Comparison of ENCODE assay signal across 7 mouse cellular contexts in genomic region chrX:136993641-136994040, GRCm38 (mm10). TPM values are rescaled to one million over a fixed set of nuclear protein-coding genes. Genes with fewer than 3 reads are reported as not detected.
DNase-seq lines count a peak whose midpoint lies in the region; ATAC-seq lines count a peak whose summit lies in the region.

No protein-coding gene starts in this region.

- H3K27ac ChIP-seq in embryonic facial prominence, embryonic 10.5 days (replicated peaks): peak overlapping the region; percentile 74; the same call in 1 of the 2 replicates
- no peak overlapping the region for H3K27ac ChIP-seq in intestine, embryonic 16.5 days (ENCODE audit: low read length)

- H3K9ac ChIP-seq in intestine, embryonic 16.5 days (ENCODE audit: low read depth, low read length): no peak overlapping the region

- peak overlapping the region; percentile 57 for H3K4me3 ChIP-seq in embryonic facial prominence, embryonic 10.5 days
- peak overlapping the region; percentile 43 for H3K4me3 ChIP-seq in intestine, embryonic 16.5 days (ENCODE audit: low read length)

- WGBS in embryonic facial prominence, embryonic 10.5 days: 28% methylated on average over 14 of the region's 14 CpGs
- 31% methylated on average over 14 of the region's 14 CpGs for WGBS in intestine, embryonic 16.5 days

- no peaks in the 10 kb centered on the region for H3K36me3 ChIP-seq in embryonic facial prominence, embryonic 10.5 days (replicated peaks)
- no peaks in the 10 kb centered on the region for H3K36me3 ChIP-seq in intestine, embryonic 16.5 days (ENCODE audit: control insufficient read depth, insufficient read depth, low read length)

- peaks cover 72% of the 10 kb centered on the region for H3K27me3 ChIP-seq in embryonic facial prominence, embryonic 10.5 days (replicated peaks; ENCODE audit: low read depth, poor library complexity, severe bottlenecking)
- peaks cover 9% of the 10 kb centered on the region for H3K27me3 ChIP-seq in intestine, embryonic 16.5 days (replicated peaks; ENCODE audit: control insufficient read depth, insufficient read depth, low read length)

- no peaks in the 10 kb centered on the region for H3K9me3 ChIP-seq in embryonic facial prominence, embryonic 10.5 days
- H3K9me3 ChIP-seq in intestine, embryonic 16.5 days (ENCODE audit: control insufficient read depth, low read length): no peaks in the 10 kb centered on the region

- H3K4me1 ChIP-seq in embryonic facial prominence, embryonic 10.5 days: peaks cover 14% of the 10 kb centered on the region
- H3K4me1 ChIP-seq in intestine, embryonic 16.5 days (ENCODE audit: control insufficient read depth, insufficient read depth, low read length): no peaks in the 10 kb centered on the region

- no peak for ATAC-seq in intestine, embryonic 16.5 days

- peak overlapping the region; percentile 66; the same call in 1 of the 2 replicates for H3K4me2 ChIP-seq in intestine, embryonic 16.5 days (ENCODE audit: low read depth, low read length)

- DNase-seq in right cerebral cortex, postnatal 14 days: peak; percentile 27
- DNase-seq in right cerebral cortex, postnatal 36 days (ENCODE audit: low spot score in 2 of 2): no peak
- DNase-seq in embryonic facial prominence, embryonic 10.5 days (ENCODE audit: low spot score): peak; percentile 16
- DNase-seq in right cerebral cortex, postnatal 4 days: peak; percentile 43
- no peak for DNase-seq in gastrocnemius, postnatal 36 days
- DNase-seq in thymus, adult 18-20 months: no peak

- intact Hi-C loops in gastrocnemius, postnatal 36 days (cut with DNase I): no loop called here

RNA-seq across cellular contexts. Expression of gene Zcchc18, which starts 0.7 kb away (rescaled TPM):
- 32.5 and 39.2 TPM in 2 replicates for polyA plus RNA-seq in embryonic facial prominence, embryonic 10.5 days (2016; fragmentation: Nextera tagmentation; extraction: Ambion mirVana)
- 12.7 and 14.3 TPM in 2 replicates for polyA plus RNA-seq in intestine, embryonic 16.5 days (2015; fragmentation: Nextera tagmentation; extraction: Ambion mirVana)
- not detected for total RNA-seq in gastrocnemius, postnatal 36 days (2021)

RNA-seq across cellular contexts. Expression of gene Tmsb15b1, which starts 17.0 kb away (rescaled TPM):
- 22.7 and 25.2 TPM in 2 replicates for polyA plus RNA-seq in embryonic facial prominence, embryonic 10.5 days (2016; fragmentation: Nextera tagmentation; extraction: Ambion mirVana)
- 19.4 and 21.6 TPM in 2 replicates for polyA plus RNA-seq in intestine, embryonic 16.5 days (2015; fragmentation: Nextera tagmentation; extraction: Ambion mirVana)
- total RNA-seq in gastrocnemius, postnatal 36 days (2021): 1 to 10 TPM; 1.5 to 3.4 TPM

RNA-seq across cellular contexts. Expression of gene Tmsb15l, which starts 17.0 kb away (rescaled TPM):
- polyA plus RNA-seq in embryonic facial prominence, embryonic 10.5 days (2016; fragmentation: Nextera tagmentation; extraction: Ambion mirVana): 4.7 and 5.7 TPM in 2 replicates
- polyA plus RNA-seq in intestine, embryonic 16.5 days (2015; fragmentation: Nextera tagmentation; extraction: Ambion mirVana): 3.9 TPM in 2 replicates
- under 1 TPM; 0.46 to 0.59 TPM for total RNA-seq in gastrocnemius, postnatal 36 days (2021)

RNA-seq across cellular contexts. Expression of gene Tmsb15b2, which starts 18.3 kb away (rescaled TPM):
- polyA plus RNA-seq in embryonic facial prominence, embryonic 10.5 days (2016; fragmentation: Nextera tagmentation; extraction: Ambion mirVana): 50.6 and 62.9 TPM in 2 replicates
- polyA plus RNA-seq in intestine, embryonic 16.5 days (2015; fragmentation: Nextera tagmentation; extraction: Ambion mirVana): 39.5 and 39.9 TPM in 2 replicates
- 1 to 10 TPM; 2.2 to 7.0 TPM for total RNA-seq in gastrocnemius, postnatal 36 days (2021)

RNA-seq across cellular contexts. Expression of gene Slc25a53, which starts 44.5 kb away (rescaled TPM):
- polyA plus RNA-seq in embryonic facial prominence, embryonic 10.5 days (2016; fragmentation: Nextera tagmentation; extraction: Ambion mirVana): 14.0 and 14.3 TPM in 2 replicates
- 5.1 and 6.7 TPM in 2 replicates for polyA plus RNA-seq in intestine, embryonic 16.5 days (2015; fragmentation: Nextera tagmentation; extraction: Ambion mirVana)
- total RNA-seq in gastrocnemius, postnatal 36 days (2021): 1 to 10 TPM; 1.6 to 2.6 TPM

Comparison
In these comparisons a context has a peak if more than half of its experiments do, and no peak if none do; other contexts are left out.
1. DNase-seq: peak in right cerebral cortex, postnatal 14 days (single experiment), embryonic facial prominence, embryonic 10.5 days (single experiment) and right cerebral cortex, postnatal 4 days (single experiment); none in right cerebral cortex, postnatal 36 days (0 of 2), gastrocnemius, postnatal 36 days (0 of 2) and thymus, adult 18-20 months (0 of 2).